8 mouse cellular contexts compared by ENCODE assay signal in the genomic region with DNA sequence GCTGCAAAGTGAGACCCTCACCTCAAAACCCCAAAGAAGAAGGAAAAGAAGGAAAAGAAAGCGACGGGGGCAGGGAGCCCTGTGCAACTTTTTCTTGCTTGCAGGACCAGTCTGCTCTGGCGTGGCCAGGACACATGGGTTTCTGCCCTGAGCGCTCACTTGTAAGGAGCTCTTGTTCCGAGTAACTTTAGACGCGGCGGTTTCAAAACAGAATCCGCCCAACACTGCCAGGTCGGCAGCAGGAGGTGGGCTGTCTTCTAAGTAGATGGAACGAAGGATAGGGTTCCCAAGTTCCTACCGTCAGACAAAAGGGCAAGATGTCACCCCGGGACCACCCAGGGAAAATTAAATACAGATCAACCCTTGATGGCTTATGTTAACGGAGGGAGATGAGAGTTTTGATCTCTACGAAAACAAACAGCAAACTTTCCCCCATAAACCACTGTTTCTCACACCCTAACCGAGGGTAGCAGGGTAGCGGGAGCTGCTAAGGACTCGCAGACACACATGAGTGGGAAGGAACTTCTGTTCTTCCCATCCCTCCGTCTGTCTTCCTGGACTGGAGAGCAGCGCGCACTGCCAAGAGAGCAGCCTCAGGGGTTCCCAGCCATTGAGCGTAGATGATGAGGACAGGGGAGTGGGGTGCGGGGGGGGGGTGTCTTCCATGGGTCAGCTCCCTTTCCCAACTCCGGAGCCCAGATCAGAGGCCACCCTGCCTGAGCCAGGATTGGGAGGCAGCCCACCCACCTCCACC. TPM values are rescaled to one million over a fixed set of nuclear protein-coding genes. Genes with fewer than 3 reads are reported as not detected.
DNase-seq lines count a peak whose midpoint lies in the region; ATAC-seq lines count a peak whose summit lies in the region.

No protein-coding gene starts in this region.

- H3K4me2 ChIP-seq in neural tube, embryonic 12.5 days (replicated peaks): peak overlapping the region; percentile 30

- no peaks in the 10 kb centered on the region for H3K36me3 ChIP-seq in heart, embryonic 10.5 days
- no peaks in the 10 kb centered on the region for H3K36me3 ChIP-seq in neural tube, embryonic 12.5 days

- no peaks in the 10 kb centered on the region for H3K27me3 ChIP-seq in heart, embryonic 10.5 days (ENCODE audit: insufficient read depth, poor library complexity, severe bottlenecking)
- no peaks in the 10 kb centered on the region for H3K27me3 ChIP-seq in neural tube, embryonic 12.5 days (replicated peaks)

- no peaks in the 10 kb centered on the region for H3K9me3 ChIP-seq in heart, embryonic 10.5 days
- H3K9me3 ChIP-seq in neural tube, embryonic 12.5 days: no peaks in the 10 kb centered on the region

- no peak for DNase-seq in heart, embryonic 10.5 days (ENCODE audit: low spot score)
- no peak for DNase-seq in heart, adult 11 months
- DNase-seq in urinary bladder, postnatal 14 days (ENCODE audit: low spot score): peak; percentile 16
- DNase-seq in urinary bladder, postnatal 36 days (ENCODE audit: low spot score in 2 of 2): no peak
- DNase-seq in layer of hippocampus, adult 18-20 months (ENCODE audit: low spot score in 2 of 2): peak; percentile 33 to 70
- no peak for DNase-seq in spleen, adult 18-20 months
- no peak for DNase-seq in urinary bladder, adult 18-20 months (ENCODE audit: low spot score in 2 of 2)

- no peak for ATAC-seq in neural tube, embryonic 12.5 days (ENCODE audit: low FRiP score, low read depth)

- WGBS in heart, embryonic 10.5 days: 23% methylated on average over 24 of the region's 24 CpGs
- WGBS in neural tube, embryonic 12.5 days: 47% methylated on average over 24 of the region's 24 CpGs

- H3K9ac ChIP-seq in neural tube, embryonic 12.5 days: no peak overlapping the region

- peaks cover 8% of the 10 kb centered on the region; the same call in 1 of the 2 replicates for H3K4me1 ChIP-seq in heart, embryonic 10.5 days
- H3K4me1 ChIP-seq in neural tube, embryonic 12.5 days: no peaks in the 10 kb centered on the region

- H3K27ac ChIP-seq in heart, embryonic 10.5 days: peak overlapping the region; percentile 59; the same call in 1 of the 2 replicates
- no peak overlapping the region for H3K27ac ChIP-seq in neural tube, embryonic 12.5 days

- H3K4me3 ChIP-seq in heart, embryonic 10.5 days: peak overlapping the region; percentile 52
- H3K4me3 ChIP-seq in neural tube, embryonic 12.5 days: no peak overlapping the region

RNA-seq across cellular contexts. Expression of gene Akap12, which starts 55.7 kb away (rescaled TPM):
- polyA plus RNA-seq in heart, embryonic 10.5 days (2016; fragmentation: Nextera tagmentation; extraction: Ambion mirVana): 49.6 and 60.0 TPM in 2 replicates
- total RNA-seq in layer of hippocampus, adult 18-20 months (2021): 10 to 100 TPM; 12.1 TPM
- 81.2 and 94.2 TPM in 2 replicates for polyA plus RNA-seq in neural tube, embryonic 12.5 days (2016; fragmentation: Nextera tagmentation; extraction: Ambion mirVana)

Comparison
In these comparisons a context has a peak if more than half of its experiments do, and no peak if none do; other contexts are left out.
1. DNase-seq: peak in urinary bladder, postnatal 14 days (single experiment) and layer of hippocampus, adult 18-20 months (2 of 2); none in heart, embryonic 10.5 days (single experiment), heart, adult 11 months (single experiment), urinary bladder, postnatal 36 days (0 of 2), spleen, adult 18-20 months (0 of 2) and urinary bladder, adult 18-20 months (0 of 2).